Mouse (Mus musculus): ENCODE measurements around the gene Zcchc17. TPM values are rescaled to one million over a fixed set of nuclear protein-coding genes. Genes with fewer than 3 reads are reported as not detected.

Gene Zcchc17
- polyA plus RNA-seq, 1 experiment, result 89.6 TPM

GRCm38 (mm10) chr4:130276573-130277176, 83.1 kb downstream of the Zcchc17 start:
- 23% methylated on average over 7 of the region's 7 CpGs for WGBS
- Histone ChIP-seq H3K4me1 (ENCODE audit: control insufficient read depth, insufficient read depth, low read length) (peaks cover 9% of the 10 kb centered on the region), H3K27me3 (ENCODE audit: control insufficient read depth, insufficient read depth, low read length) (no peaks in the 10 kb centered on the region), H3K27ac (ENCODE audit: insufficient read depth, low read length) (peak overlapping the region; percentile 19; the same call in 1 of the 2 replicates), H3K4me3 (replicated peaks; ENCODE audit: insufficient read depth, low read depth, low read length) (no peak overlapping the region)
- TF ChIP-seq CTCF (IDR thresholded peaks at IDR 0.05; ENCODE audit: borderline replicate concordance, insufficient read depth, low read depth, low read length) (no peak), POLR2A (IDR thresholded peaks at IDR 0.05; ENCODE audit: borderline replicate concordance, insufficient read depth, low read length) (no peak)
- peak; percentile 51 to 76 for DNase-seq

GRCm38 (mm10) chr4:130275823-130276105, 84.0 kb downstream of the Zcchc17 start:
- TF ChIP-seq POLR2A (IDR thresholded peaks at IDR 0.05; ENCODE audit: borderline replicate concordance, insufficient read depth, low read length) (no peak), CTCF (IDR thresholded peaks at IDR 0.05; ENCODE audit: borderline replicate concordance, insufficient read depth, low read depth, low read length) (no peak)
- 44% methylated on average over 5 of the region's 5 CpGs for WGBS
- H3K27me3 ChIP-seq (ENCODE audit: control insufficient read depth, insufficient read depth, low read length), result no peaks in the 10 kb centered on the region
- peak overlapping the region; percentile 62 for H3K4me3 ChIP-seq (replicated peaks; ENCODE audit: insufficient read depth, low read depth, low read length)
- no peak overlapping the region for H3K27ac ChIP-seq (ENCODE audit: insufficient read depth, low read length)
- H3K4me1 ChIP-seq (ENCODE audit: control insufficient read depth, insufficient read depth, low read length), result peaks cover 14% of the 10 kb centered on the region
- no peak for DNase-seq

GRCm38 (mm10) chr4:130275016-130275822, 84.5 kb downstream of the Zcchc17 start:
- H3K27me3 ChIP-seq (ENCODE audit: control insufficient read depth, insufficient read depth, low read length), result no peaks in the 10 kb centered on the region
- peaks cover 19% of the 10 kb centered on the region for H3K4me1 ChIP-seq (ENCODE audit: control insufficient read depth, insufficient read depth, low read length)
- peak overlapping the region; percentile 79 for H3K27ac ChIP-seq (ENCODE audit: insufficient read depth, low read length)
- DNase-seq, result peak; percentile 76 to 83
- peak overlapping the region; percentile 82 for H3K4me3 ChIP-seq (replicated peaks; ENCODE audit: insufficient read depth, low read depth, low read length)
- 0 out of 2 replicates have a peak, but pooled peaks have one; percentile 17 for TF ChIP-seq POLR2A (IDR thresholded peaks at IDR 0.05; ENCODE audit: borderline replicate concordance, insufficient read depth, low read length)
- TF ChIP-seq CTCF (IDR thresholded peaks at IDR 0.05; ENCODE audit: borderline replicate concordance, insufficient read depth, low read depth, low read length), result no peak
- 2% methylated on average over 61 of the region's 62 CpGs for WGBS

GRCm38 (mm10) chr4:130274346-130275015, 85.3 kb downstream of the Zcchc17 start:
- peaks cover 25% of the 10 kb centered on the region for H3K4me1 ChIP-seq (ENCODE audit: control insufficient read depth, insufficient read depth, low read length)
- TF ChIP-seq CTCF (IDR thresholded peaks at IDR 0.05; ENCODE audit: borderline replicate concordance, insufficient read depth, low read depth, low read length) (no peak), POLR2A (IDR thresholded peaks at IDR 0.05; ENCODE audit: borderline replicate concordance, insufficient read depth, low read length) (no peak)
- H3K4me3 ChIP-seq (replicated peaks; ENCODE audit: insufficient read depth, low read depth, low read length), result peak overlapping the region; percentile 82
- peak overlapping the region; percentile 79 for H3K27ac ChIP-seq (ENCODE audit: insufficient read depth, low read length)
- H3K27me3 ChIP-seq (ENCODE audit: control insufficient read depth, insufficient read depth, low read length), result no peaks in the 10 kb centered on the region
- DNase-seq, result peak; percentile 80 to 86
- WGBS, result under 1% methylated on average over 29 of the region's 29 CpGs

- peaks cover 29% of the 10 kb centered on the region for H3K4me1 ChIP-seq (ENCODE audit: control insufficient read depth, insufficient read depth, low read length)
- H3K27ac ChIP-seq (ENCODE audit: insufficient read depth, low read length), result peak overlapping the region; percentile 79
- WGBS, result 4% methylated on average over 12 of the region's 12 CpGs
- peak; percentile 65; the same call in 1 of the 2 replicates for TF ChIP-seq POLR2A (IDR thresholded peaks at IDR 0.05; ENCODE audit: borderline replicate concordance, insufficient read depth, low read length)
- no peak for TF ChIP-seq CTCF (IDR thresholded peaks at IDR 0.05; ENCODE audit: borderline replicate concordance, insufficient read depth, low read depth, low read length)
- H3K27me3 ChIP-seq (ENCODE audit: control insufficient read depth, insufficient read depth, low read length), result no peaks in the 10 kb centered on the region
- DNase-seq, result peak; percentile 85 to 91
- peak overlapping the region; percentile 82 for H3K4me3 ChIP-seq (replicated peaks; ENCODE audit: insufficient read depth, low read depth, low read length)
Observed at GRCm38 (mm10) chr4:130273698-130274345, 85.9 kb downstream of the Zcchc17 start.

GRCm38 (mm10) chr4:130270611-130271347, 89.0 kb downstream of the Zcchc17 start:
- H3K27ac ChIP-seq (ENCODE audit: insufficient read depth, low read length), result peak overlapping the region; percentile 5
- H3K4me1 ChIP-seq (ENCODE audit: control insufficient read depth, insufficient read depth, low read length), result peaks cover 26% of the 10 kb centered on the region
- TF ChIP-seq POLR2A (IDR thresholded peaks at IDR 0.05; ENCODE audit: borderline replicate concordance, insufficient read depth, low read length) (no peak), CTCF (IDR thresholded peaks at IDR 0.05; ENCODE audit: borderline replicate concordance, insufficient read depth, low read depth, low read length) (no peak)
- no peak overlapping the region for H3K4me3 ChIP-seq (replicated peaks; ENCODE audit: insufficient read depth, low read depth, low read length)
- no peak for DNase-seq
- no peaks in the 10 kb centered on the region for H3K27me3 ChIP-seq (ENCODE audit: control insufficient read depth, insufficient read depth, low read length)
- WGBS, result 45% methylated on average over 6 of the region's 6 CpGs

GRCm38 (mm10) chr4:130270089-130270488, 89.7 kb downstream of the Zcchc17 start:
- 17% methylated on average over 8 of the region's 8 CpGs for WGBS
- peaks cover 27% of the 10 kb centered on the region for H3K4me1 ChIP-seq (ENCODE audit: control insufficient read depth, insufficient read depth, low read length)

More at GRCm38 (mm10) chr4:130270089-130270488, 89.7 kb downstream of the Zcchc17 start:
- Histone ChIP-seq H3K27me3 (ENCODE audit: control insufficient read depth, insufficient read depth, low read length) (no peaks in the 10 kb centered on the region), H3K27ac (ENCODE audit: insufficient read depth, low read length) (peak overlapping the region; percentile 5), H3K4me3 (replicated peaks; ENCODE audit: insufficient read depth, low read depth, low read length) (no peak overlapping the region)
- TF ChIP-seq CTCF (IDR thresholded peaks at IDR 0.05; ENCODE audit: borderline replicate concordance, insufficient read depth, low read depth, low read length) (no peak), POLR2A (IDR thresholded peaks at IDR 0.05; ENCODE audit: borderline replicate concordance, insufficient read depth, low read length) (no peak)
- DNase-seq, result peak; percentile 83 to 93

All from cerebellum, adult 2 months (tissue).